Mouse (Mus musculus) olfactory bulb, adult 2 months (tissue): ENCODE data around the gene Nup210l.

Experiments used
- CTCF ChIP-seq: fragments of 200-500 bp; IDR thresholded peaks from 2 replicates; pipeline ENCODE4 v1.5.1; 2012; ENCODE audit warnings: low read depth, mild to moderate bottlenecking, low read length, moderate library complexity; ENCODE audit not compliant: insufficient read depth
- POLR2A ChIP-seq: fragments of 200-500 bp; IDR thresholded peaks from 2 replicates; pipeline ENCODE4 v1.6.1; 2012; ENCODE audit warnings: mild to moderate bottlenecking, low read depth, low read length, moderate library complexity; ENCODE audit not compliant: insufficient read depth

DNA sequence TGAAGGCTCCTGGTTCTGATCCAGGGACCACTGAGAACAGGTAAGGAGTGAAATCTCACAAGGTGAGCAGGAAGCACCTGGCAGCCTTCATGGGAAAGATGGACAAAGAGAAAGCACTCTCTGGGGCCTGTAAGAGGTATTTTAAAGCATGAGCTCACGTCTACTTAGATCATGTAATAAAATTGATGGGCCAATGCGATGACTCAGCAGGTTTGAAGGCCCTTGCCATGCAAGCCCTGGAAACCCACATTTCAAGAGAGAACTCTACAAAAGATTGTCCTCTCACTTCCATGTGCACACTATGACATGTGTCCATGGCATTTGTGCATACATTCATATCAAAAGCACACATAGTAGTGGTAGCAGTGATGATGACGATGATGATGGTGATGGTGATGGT is 36.0 kb downstream of the Nup210l start:
- TF ChIP-seq POLR2A (no peak), CTCF (no peak)
